Mouse (Mus musculus): ENCODE measurements around the gene Dedd2.
A peak's percentile ranks its signal among the peaks of the same experiment; 100 is the strongest.

DNA sequence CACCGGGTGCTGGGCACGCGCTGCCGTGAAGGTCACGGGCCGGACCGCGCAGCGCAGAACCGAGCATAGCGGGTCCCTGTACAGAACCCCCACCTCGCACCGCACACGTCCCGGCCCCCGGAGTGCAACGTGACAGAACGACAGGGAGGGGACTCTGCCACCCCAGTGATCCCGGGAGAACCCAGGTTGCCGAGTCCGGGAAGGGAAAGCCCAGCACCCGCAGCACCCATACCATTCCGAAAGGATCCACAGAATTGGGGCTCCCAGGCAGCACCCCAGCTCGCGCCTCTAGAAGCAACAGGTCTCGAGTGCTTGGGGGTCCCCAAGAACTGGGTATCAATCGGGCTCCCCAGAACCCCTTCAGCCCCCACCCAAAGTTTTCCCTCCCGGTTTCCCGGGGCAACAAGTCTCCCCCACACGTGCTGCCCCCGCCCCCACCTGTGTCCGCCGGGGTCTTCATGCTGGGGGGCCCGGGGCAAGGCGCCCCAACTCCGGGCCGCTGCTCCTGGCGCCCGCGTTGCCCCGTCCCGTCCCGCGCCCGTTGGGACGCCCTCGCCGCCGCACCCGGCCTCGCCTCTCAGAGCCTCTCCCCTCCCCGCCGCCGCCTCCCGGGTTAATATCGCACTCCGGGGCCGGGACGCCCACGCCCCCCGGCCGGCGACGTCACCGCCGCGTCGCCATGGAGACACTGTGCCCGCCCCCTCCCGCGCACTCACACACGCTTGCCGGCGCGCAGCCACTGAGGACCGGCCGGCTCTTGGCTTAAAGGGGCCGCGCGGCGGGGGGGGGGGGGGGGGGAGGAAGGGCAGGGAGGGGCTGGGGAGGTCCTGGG is 29.9 kb upstream of the Dedd2 start, which contains the start of gene Erf:
- TF ChIP-seq USF1 (IDR thresholded peaks at IDR 0.05; ENCODE audit: low read depth) (no peak), POLR2A (IDR thresholded peaks at IDR 0.05; ENCODE audit: insufficient read length, low read depth) (peak; percentile 95), MYOG (IDR thresholded peaks at IDR 0.05; ENCODE audit: control insufficient read depth in 1 of 3, insufficient read depth in 1 of 3, insufficient read length in 2 of 3, low read depth in 2 of 3) (peak in 1 of 3 experiments; percentile 9), MAX (IDR thresholded peaks at IDR 0.05; ENCODE audit: low read depth) (no peak), TCF12 (IDR thresholded peaks at IDR 0.05; ENCODE audit: insufficient read depth, poor library complexity, severe bottlenecking) (no peak), POLR2AphosphoS2 (IDR thresholded peaks at IDR 0.05; ENCODE audit: insufficient read length, low read depth) (peak; percentile 96), E2F4 (IDR thresholded peaks at IDR 0.05; ENCODE audit: insufficient read depth) (no peak), MYOD1 (IDR thresholded peaks at IDR 0.05; ENCODE audit: control insufficient read depth in 1 of 3, insufficient read length in 2 of 3, low read depth in 2 of 3) (peak in 1 of 3 experiments; percentile 37), CEBPB (IDR thresholded peaks at IDR 0.05; ENCODE audit: insufficient read depth, poor library complexity, severe bottlenecking) (no peak), SRF (IDR thresholded peaks at IDR 0.05; ENCODE audit: control insufficient read depth, insufficient read length, low read depth) (no peak), TCF3 (IDR thresholded peaks at IDR 0.05; ENCODE audit: insufficient read length, low read depth) (no peak)

Data from myocyte (in vitro differentiated cells).